Mouse (Mus musculus): Measurements from ENCODE around the gene Klk1b8. TPM values are rescaled to one million over a fixed set of nuclear protein-coding genes. Genes with fewer than 3 reads are reported as not detected.

Gene Klk1b8
- total RNA-seq, 1 experiment, result not detected

Other genes with a start within 250 kb of the Klk1b8 start
- 0.36 and 1.5 TPM in 2 replicates for gene Klk13, start 238.1 kb upstream of the Klk1b8 start, total RNA-seq (2012; rRNA removed)
- gene Klk12, start 181.8 kb upstream of the Klk1b8 start, total RNA-seq (2012; rRNA removed), result not detected in 2 replicates
- 1.7 and 2.4 TPM in 2 replicates for gene Klk11, start 176.1 kb upstream of the Klk1b8 start, total RNA-seq (2012; rRNA removed)
- gene Klk10, start 169.6 kb upstream of the Klk1b8 start, total RNA-seq (2012; rRNA removed), result 4.4 TPM in 2 replicates
- gene Klk9, start 158.8 kb upstream of the Klk1b8 start, total RNA-seq (2012; rRNA removed), result 0.13 TPM in 1 of 2 replicates, not detected in the other
- gene Klk8, start 153.1 kb upstream of the Klk1b8 start, total RNA-seq (2012; rRNA removed), result 24.9 and 63.7 TPM in 2 replicates
- gene Klk7, start 139.4 kb upstream of the Klk1b8 start, total RNA-seq (2012; rRNA removed), result 0.16 and 0.49 TPM in 2 replicates
- gene Klk6, start 126.2 kb upstream of the Klk1b8 start, total RNA-seq (2012; rRNA removed), result 0.21 and 0.54 TPM in 2 replicates
- not detected in 2 replicates for gene Klk5, start 108.7 kb upstream of the Klk1b8 start, total RNA-seq (2012; rRNA removed)
- gene Klk4, start 69.5 kb upstream of the Klk1b8 start, total RNA-seq (2012; rRNA removed), result not detected in 2 replicates
- not detected in 2 replicates for gene Klk15, start 16.9 kb upstream of the Klk1b8 start, total RNA-seq (2012; rRNA removed)
- gene Klk1b1, start 16.1 kb downstream of the Klk1b8 start, total RNA-seq (2012; rRNA removed), result not detected in 2 replicates
- gene Klk1b9, start 25.4 kb downstream of the Klk1b8 start, total RNA-seq (2012; rRNA removed), result not detected in 2 replicates
- gene Klk1b11, start 45.2 kb downstream of the Klk1b8 start, total RNA-seq (2012; rRNA removed), result not detected in 2 replicates
- not detected in 2 replicates for gene Klk1b26, start 61.5 kb downstream of the Klk1b8 start, total RNA-seq (2012; rRNA removed)
- not detected in 2 replicates for gene Klk1b27, start 101.6 kb downstream of the Klk1b8 start, total RNA-seq (2012; rRNA removed)
- gene Klk1b21, start 151.7 kb downstream of the Klk1b8 start, total RNA-seq (2012; rRNA removed), result not detected in 2 replicates
- not detected in 2 replicates for gene Klk1b22, start 162.0 kb downstream of the Klk1b8 start, total RNA-seq (2012; rRNA removed)
- not detected in 2 replicates for gene Klk1b16, start 186.1 kb downstream of the Klk1b8 start, total RNA-seq (2012; rRNA removed)
- not detected in 2 replicates for gene Klk1b24, start 237.6 kb downstream of the Klk1b8 start, total RNA-seq (2012; rRNA removed)
- 0.40 TPM in 1 of 2 replicates, not detected in the other for gene Klk1b3, start 247.5 kb downstream of the Klk1b8 start, total RNA-seq (2012; rRNA removed)

All from ES-E14 (cell line).